Mouse (Mus musculus) neutrophil, adult 5-6 weeks (primary cell): Measurements from ENCODE around the gene Gm5726. TPM values are rescaled to one million over a fixed set of nuclear protein-coding genes. Genes with fewer than 3 reads are reported as not detected.
"Not testable (repeated sequence)": the region's sequence is repeated elsewhere in the genome, so short reads cannot be mapped to it uniquely, and the experiment has no call there.

Experiments used
- ATAC-seq: fragments of 151-379, 151-347 bp; 2 replicates; pipeline ENCODE4 v1.8.0; 2017; ENCODE audit warnings: mild to moderate bottlenecking, moderate TSS enrichment; ENCODE audit not compliant: insufficient number of reproducible peaks, poor library complexity, low FRiP score, severe bottlenecking; ENCODE audit errors: extremely low read depth
- total RNA-seq: library from RNA; stranded (forward); fragments of 200-1000 nt; gene quantifications from 2 replicates; pipeline ENCODE4 v1.2.3, GENCODE M21; 2017

The Gm5726 gene
- total RNA-seq = not detected in 2 replicates

DNA sequence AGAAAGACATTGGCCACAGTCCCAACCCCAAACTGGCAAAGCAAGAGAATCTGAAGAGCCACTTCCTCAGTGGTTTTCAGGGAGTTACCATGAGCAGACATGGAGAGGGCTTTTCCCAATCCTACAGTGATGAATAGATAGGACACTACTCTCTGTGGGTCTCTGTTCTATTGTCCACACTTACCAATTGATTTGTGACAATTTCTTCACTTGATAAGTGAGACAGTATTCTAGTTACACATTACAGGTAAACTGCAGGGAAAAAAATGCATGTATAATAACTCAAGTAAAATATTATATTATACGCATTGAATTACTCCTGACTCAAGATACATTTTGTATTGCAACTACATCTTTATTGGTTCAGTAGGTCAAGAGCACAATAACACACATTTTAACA, at the start of gene Gm5726:
Gene Gm5726, minus strand, starts transcription at position 101 of the 400 bp plus-strand sequence.
- ATAC-seq = not testable (repeated sequence)

GRCm38 (mm10) chr7:20576141-20576540, 30.6 kb upstream of the Gm5726 start, which contains the start of gene Gm4141:
Gene Gm4141, minus strand, starts transcription at chr7:20576241.
- ATAC-seq = not testable (repeated sequence)

DNA sequence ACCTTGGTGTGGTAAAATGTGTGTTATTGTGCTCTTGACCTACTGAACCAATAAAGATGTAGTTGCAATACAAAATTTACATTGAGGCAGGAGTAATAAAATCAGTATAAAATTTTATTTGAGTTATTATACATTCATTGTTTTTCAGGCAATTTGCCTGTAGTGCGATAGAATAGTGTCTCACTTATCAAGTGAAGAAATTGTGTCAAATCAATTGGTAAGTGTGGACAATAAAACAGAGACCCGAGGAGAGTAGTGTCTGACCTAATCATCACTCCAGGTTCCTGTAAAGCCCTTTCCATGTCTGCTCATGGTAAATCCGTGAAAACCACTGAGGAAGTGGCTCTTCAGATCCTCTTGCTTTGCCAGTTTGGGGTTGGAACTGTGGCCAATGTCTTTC, 12.0 kb downstream of the Gm5726 start, which contains the start of gene Vmn1r104:
Gene Vmn1r104, plus strand, starts transcription at position 301 of the 400 bp plus-strand sequence.
- ATAC-seq = not testable (repeated sequence)

DNA sequence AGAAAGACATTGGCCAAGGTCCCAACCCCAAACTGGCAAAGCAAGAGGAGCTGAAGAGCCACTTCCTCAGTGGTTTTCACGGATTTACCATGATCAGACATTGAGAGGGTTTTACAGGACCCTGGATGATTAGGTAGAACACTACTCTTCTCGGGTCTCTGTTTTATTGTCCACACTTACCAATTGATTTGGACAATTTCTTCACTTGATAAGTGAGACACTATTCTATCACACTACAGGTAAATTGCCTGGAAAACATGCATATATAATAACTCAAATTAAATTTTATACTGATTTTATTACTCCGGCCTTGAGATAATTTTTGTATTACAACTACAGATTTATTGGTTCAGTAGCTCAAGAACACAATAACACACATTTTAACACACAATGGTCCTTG, 35.1 kb downstream of the Gm5726 start, which contains the start of gene Vmn1r103:
Gene Vmn1r103, minus strand, starts transcription at position 101 of the 400 bp plus-strand sequence.
- not testable (repeated sequence) for ATAC-seq

Other genes starting within 250 kb of the Gm5726 start
- gene Gm4133, start 211.7 kb downstream of the Gm5726 start, total RNA-seq = not detected in 2 replicates
- not detected in 2 replicates for gene Gm5728, start 170.3 kb downstream of the Gm5726 start, total RNA-seq
- not detected in 2 replicates for gene Vmn1r100, start 127.8 kb downstream of the Gm5726 start, total RNA-seq
- not detected in 2 replicates for gene Vmn1r101, start 103.2 kb downstream of the Gm5726 start, total RNA-seq
- not detected in 2 replicates for gene Gm10670, start 70.8 kb downstream of the Gm5726 start, total RNA-seq
- not detected in 2 replicates for gene Vmn1r103, start 35.2 kb downstream of the Gm5726 start, total RNA-seq
- not detected in 2 replicates for gene Vmn1r104, start 11.9 kb downstream of the Gm5726 start, total RNA-seq
- gene Gm4141, start 30.5 kb upstream of the Gm5726 start, total RNA-seq = not detected in 2 replicates
- gene Gm4513, start 53.3 kb upstream of the Gm5726 start, total RNA-seq = not detected in 2 replicates
- gene Vmn1r107, start 123.2 kb upstream of the Gm5726 start, total RNA-seq = not detected in 2 replicates
- not detected in 2 replicates for gene Vmn1r111, start 157.5 kb upstream of the Gm5726 start, total RNA-seq
- gene Gm10668, start 184.9 kb upstream of the Gm5726 start, total RNA-seq = not detected in 2 replicates
- gene Vmn1r112, start 225.4 kb upstream of the Gm5726 start, total RNA-seq = not detected in 2 replicates
- gene Vmn1r113, start 241.5 kb upstream of the Gm5726 start, total RNA-seq = not detected in 2 replicates